Mouse (Mus musculus): ENCODE measurements around the gene Acot3.

- TF ChIP-seq POLR2A (IDR thresholded peaks at IDR 0.05; ENCODE audit: low read depth, low read length) (no peak), CTCF (IDR thresholded peaks at IDR 0.05; ENCODE audit: extremely low read depth, insufficient read length, insufficient replicate concordance, low read depth, low read length) (no peak)
Observed at GRCm38 (mm10) chr12:84062336-84062735, 10.4 kb downstream of the Acot3 start.
